Mouse (Mus musculus) lung, embryonic 14.5 days (tissue): ENCODE measurements around the gene Dcaf15. TPM values are rescaled to one million over a fixed set of nuclear protein-coding genes. Genes with fewer than 3 reads are reported as not detected.

Source experiments
- ATAC-seq: fragments of 200-750 bp; cut with Nextera tagmentation; 2 replicates; pipeline ENCODE4 v1.8.0; 2017; ENCODE audit warnings: mild to moderate bottlenecking, moderate TSS enrichment, moderate library complexity; ENCODE audit not compliant: insufficient read depth
- DNase-seq: peaks from one replicate; pipeline ENCODE4 v3.0.0-alpha.2; 2015
- H3K27ac ChIP-seq: fragments of 300-500 bp; sonication (generic); 2 replicates; pipeline ENCODE4 v1.5.1; 2014; ENCODE audit warnings: low read depth, mild to moderate bottlenecking, moderate library complexity
- H3K27me3 ChIP-seq: fragments of 300-500 bp; sonication (generic); 2 replicates; pipeline ENCODE4 v1.6.1; 2014; ENCODE audit warnings: low read length, control low read depth; ENCODE audit not compliant: insufficient read depth
- H3K36me3 ChIP-seq: fragments of 300-500 bp; sonication (generic); 2 replicates; pipeline ENCODE4 v1.6.1; 2014; ENCODE audit warnings: control low read depth; ENCODE audit not compliant: insufficient read depth
- H3K4me1 ChIP-seq: fragments of 300-500 bp; sonication (generic); 2 replicates; pipeline ENCODE4 v1.6.1; 2014; ENCODE audit warnings: antibody characterized with exemption, control low read depth; ENCODE audit not compliant: insufficient read depth
- H3K4me2 ChIP-seq: fragments of 300-500 bp; sonication (generic); 2 replicates; pipeline ENCODE4 v1.6.1; 2014; ENCODE audit warnings: mild to moderate bottlenecking
- H3K4me3 ChIP-seq: fragments of 300-500 bp; sonication (generic); 2 replicates; pipeline ENCODE4 v1.5.1; 2014; ENCODE audit warnings: low read depth, low read length
- H3K9ac ChIP-seq: fragments of 300-500 bp; sonication (generic); 2 replicates; pipeline ENCODE4 v1.6.1; 2014
- H3K9me3 ChIP-seq: fragments of 300-500 bp; sonication (generic); 2 replicates; pipeline ENCODE4 v1.6.1; 2016; ENCODE audit warnings: low read depth, low read length, control low read depth
- CTCF ChIP-seq: IDR thresholded peaks from 2 replicates; pipeline ENCODE4 v1.5.1; 2016; ENCODE audit warnings: antibody characterized with exemption, low read depth
- WGBS: fragments of 180-500 bp; shearing (Covaris S2); extraction: QIAGEN DNeasy Blood & Tissue Kit; methylation state at CpG from one replicate; pipeline ENCODE4 v1.1.7; 2014; 5-methylcytosine and 5-hydroxymethylcytosine counted together
- polyA plus RNA-seq: library from polyadenylated mRNA; unstranded; fragments of >200 nt; fragmentation: Nextera tagmentation; extraction: Ambion mirVana; gene quantifications from 2 replicates; pipeline ENCODE4 v1.2.1, GENCODE M21; 2014

Dcaf15 gene
- polyA plus RNA-seq, 1 experiment from 2014 or later, result 9.5 TPM

DNA sequence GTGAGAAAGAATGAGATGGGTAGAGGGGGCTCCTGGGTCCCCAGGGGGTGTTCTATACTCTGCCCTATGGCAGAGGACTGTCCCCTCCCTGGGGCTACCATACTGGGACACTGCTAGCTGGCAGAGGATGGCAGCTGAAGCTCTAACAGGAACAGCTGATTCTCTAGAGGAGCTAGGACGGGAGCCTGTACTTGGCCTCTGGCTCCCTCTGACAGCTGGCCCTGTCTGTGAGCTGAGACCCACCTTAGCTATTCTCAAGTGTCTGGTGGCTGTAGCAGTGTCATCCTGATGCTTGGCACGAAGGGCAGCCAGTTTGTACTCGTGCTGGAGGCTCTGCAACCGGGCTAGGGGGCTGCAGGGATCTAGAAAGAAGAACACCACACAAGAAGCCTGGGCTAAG lies 36.3 kb upstream of the Dcaf15 start:
- no peaks in the 10 kb centered on the region for H3K27me3 ChIP-seq
- H3K4me1 ChIP-seq, result no peaks in the 10 kb centered on the region
- H3K9me3 ChIP-seq, result no peaks in the 10 kb centered on the region
- no peak overlapping the region for H3K27ac ChIP-seq
- no peak for TF ChIP-seq CTCF
- ATAC-seq (no peak), DNase-seq (no peak)
- no peak overlapping the region for H3K4me2 ChIP-seq
- H3K4me3 ChIP-seq, result no peak overlapping the region
- no peak overlapping the region for H3K9ac ChIP-seq
- H3K36me3 ChIP-seq, result peaks cover 87% of the 10 kb centered on the region
- WGBS, result 81% methylated on average over 4 of the region's 4 CpGs

GRCm38 (mm10) chr8:84137848-84138247 lies 33.3 kb upstream of the Dcaf15 start:
- WGBS, result 89% methylated on average over 3 of the region's 3 CpGs
- no peak overlapping the region for H3K4me3 ChIP-seq
- ATAC-seq, result no peak

DNA sequence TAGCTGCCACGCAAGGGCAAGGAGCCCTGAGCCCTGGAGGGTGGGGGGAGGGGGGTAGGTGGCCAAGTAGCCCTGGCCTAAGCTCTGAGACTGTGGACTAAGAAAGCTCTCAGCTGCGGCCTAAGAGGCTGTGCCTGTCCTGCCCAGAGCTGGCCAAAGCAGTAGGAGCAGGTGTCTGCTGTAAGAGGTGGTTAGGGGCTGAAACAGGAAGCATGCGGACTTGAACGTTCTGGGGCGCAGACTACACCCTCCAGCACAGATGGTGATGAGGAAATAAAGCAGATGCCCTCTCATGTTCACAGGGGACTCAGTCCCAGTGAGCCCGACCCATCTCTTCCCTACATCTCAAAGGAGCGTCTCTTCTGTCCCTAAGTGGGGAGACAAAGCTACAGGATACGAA lies 27.7 kb upstream of the Dcaf15 start:
- no peak for TF ChIP-seq CTCF
- Histone ChIP-seq H3K4me1 (0 out of 2 replicates have a peak, but pooled peaks cover 4% of the 10 kb centered on the region), H3K36me3 (peaks cover 54% of the 10 kb centered on the region), H3K4me3 (no peak overlapping the region), H3K9ac (no peak overlapping the region), H3K4me2 (no peak overlapping the region), H3K27me3 (no peaks in the 10 kb centered on the region), H3K9me3 (no peaks in the 10 kb centered on the region), H3K27ac (no peak overlapping the region)
- DNase-seq, result no peak
- WGBS, result 78% methylated on average over 8 of the region's 8 CpGs
- ATAC-seq, result no peak

More at GRCm38 (mm10) chr8:84137848-84138247, 33.3 kb upstream of the Dcaf15 start:
- peaks cover 97% of the 10 kb centered on the region for H3K36me3 ChIP-seq
- H3K27ac ChIP-seq, result no peak overlapping the region
- no peak for TF ChIP-seq CTCF
- no peaks in the 10 kb centered on the region for H3K9me3 ChIP-seq
- H3K27me3 ChIP-seq, result no peaks in the 10 kb centered on the region
- no peak for DNase-seq
- no peaks in the 10 kb centered on the region for H3K4me1 ChIP-seq
- H3K9ac ChIP-seq, result no peak overlapping the region
- no peak overlapping the region for H3K4me2 ChIP-seq

- DNase-seq, result no peak
- 42% methylated on average over 30 of the region's 30 CpGs for WGBS
Measured at GRCm38 (mm10) chr8:84130806-84131205, 26.2 kb upstream of the Dcaf15 start.

DNA sequence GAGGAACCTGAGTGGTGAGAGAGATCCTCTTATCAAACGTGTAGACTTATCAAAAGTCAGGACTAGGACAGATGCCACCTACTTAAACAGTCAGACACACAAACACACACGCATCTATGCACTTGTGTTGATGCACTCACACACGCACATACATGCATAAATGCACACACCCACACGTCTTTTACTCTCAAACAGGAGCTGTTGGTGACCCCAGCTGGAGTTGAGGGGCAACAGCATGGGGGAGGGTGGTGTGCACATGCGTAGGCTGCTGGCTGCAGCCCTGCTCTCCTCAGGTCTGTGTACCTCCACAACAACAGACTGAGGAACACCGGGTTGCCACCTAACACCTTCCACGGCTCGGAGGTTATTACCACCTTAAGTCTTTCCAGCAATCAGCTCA lies 23.7 kb upstream of the Dcaf15 start:
- no peak overlapping the region for H3K4me2 ChIP-seq
- H3K9ac ChIP-seq, result no peak overlapping the region
- H3K27me3 ChIP-seq, result no peaks in the 10 kb centered on the region
- peak; percentile 10; the same call in 1 of the 2 replicates for TF ChIP-seq CTCF
- H3K36me3 ChIP-seq, result peaks cover 17% of the 10 kb centered on the region
- H3K4me1 ChIP-seq, result 0 out of 2 replicates have a peak, but pooled peaks cover 4% of the 10 kb centered on the region
- DNase-seq (peak; percentile 21), ATAC-seq (no peak)
- no peak overlapping the region for H3K27ac ChIP-seq
- no peak overlapping the region for H3K4me3 ChIP-seq
- H3K9me3 ChIP-seq, result no peaks in the 10 kb centered on the region
- WGBS, result 44% methylated on average over 8 of the region's 8 CpGs

More at GRCm38 (mm10) chr8:84130806-84131205, 26.2 kb upstream of the Dcaf15 start:
- Histone ChIP-seq H3K9me3 (no peaks in the 10 kb centered on the region), H3K4me2 (no peak overlapping the region), H3K9ac (no peak overlapping the region; the same call in 1 of the 2 replicates), H3K27ac (no peak overlapping the region), H3K4me1 (0 out of 2 replicates have a peak, but pooled peaks cover 4% of the 10 kb centered on the region), H3K36me3 (peaks cover 40% of the 10 kb centered on the region), H3K27me3 (no peaks in the 10 kb centered on the region), H3K4me3 (no peak overlapping the region)
- ATAC-seq, result no peak
- no peak for TF ChIP-seq CTCF

GRCm38 (mm10) chr8:84127202-84127901 lies 22.8 kb upstream of the Dcaf15 start:
- DNase-seq (peak; percentile 52), ATAC-seq (peak; percentile 45)
- 0 out of 2 replicates have a peak, but pooled peaks cover 4% of the 10 kb centered on the region for H3K4me1 ChIP-seq
- TF ChIP-seq CTCF, result no peak
- no peak overlapping the region; the same call in 1 of the 2 replicates for H3K4me2 ChIP-seq
- 0 out of 2 replicates have a peak, but pooled peaks cover 8% of the 10 kb centered on the region for H3K36me3 ChIP-seq
- no peak overlapping the region for H3K4me3 ChIP-seq
- no peaks in the 10 kb centered on the region for H3K9me3 ChIP-seq
- 43% methylated on average over 17 of the region's 17 CpGs for WGBS
- no peak overlapping the region for H3K9ac ChIP-seq
- H3K27ac ChIP-seq, result no peak overlapping the region
- no peaks in the 10 kb centered on the region for H3K27me3 ChIP-seq

- no peaks in the 10 kb centered on the region for H3K9me3 ChIP-seq
- WGBS, result 60% methylated on average over 2 of the region's 2 CpGs
- no peak overlapping the region for H3K4me3 ChIP-seq
- H3K27me3 ChIP-seq, result no peaks in the 10 kb centered on the region
- ATAC-seq (no peak), DNase-seq (no peak)
- TF ChIP-seq CTCF, result no peak
- no peak overlapping the region for H3K27ac ChIP-seq
- H3K4me1 ChIP-seq, result 0 out of 2 replicates have a peak, but pooled peaks cover 4% of the 10 kb centered on the region
- H3K36me3 ChIP-seq, result 0 out of 2 replicates have a peak, but pooled peaks cover 2% of the 10 kb centered on the region
- H3K4me2 ChIP-seq, result no peak overlapping the region
- no peak overlapping the region for H3K9ac ChIP-seq
Measured at GRCm38 (mm10) chr8:84126742-84127141, 22.2 kb upstream of the Dcaf15 start.
